Mouse (Mus musculus) limb, embryonic 13.5 days (tissue): Measurements from ENCODE around the gene Gm49384. TPM values are rescaled to one million over a fixed set of nuclear protein-coding genes. Genes with fewer than 3 reads are reported as not detected.
A peak's percentile ranks its signal among the peaks of the same experiment; 100 is the strongest.

Experiments used
- ATAC-seq: fragments of 200-750 bp; cut with Nextera tagmentation; 2 replicates; pipeline ENCODE4 v1.8.0; 2017; ENCODE audit warnings: low read depth, moderate number of reproducible peaks, moderate TSS enrichment; ENCODE audit not compliant: low FRiP score
- H3K27ac ChIP-seq: fragments of 300-500 bp; sonication (generic); 2 replicates; pipeline ENCODE4 v1.5.1; 2015; ENCODE audit warnings: inconsistent platforms, mild to moderate bottlenecking, moderate library complexity
- H3K27me3 ChIP-seq: fragments of 300-500 bp; sonication (generic); 2 replicates; pipeline ENCODE4 v1.6.1; 2015; ENCODE audit warnings: mild to moderate bottlenecking, inconsistent platforms
- H3K36me3 ChIP-seq: fragments of 300-500 bp; sonication (generic); 2 replicates; pipeline ENCODE4 v1.6.1; 2015; ENCODE audit warnings: inconsistent platforms, mild to moderate bottlenecking, moderate library complexity
- H3K4me1 ChIP-seq: fragments of 300-500 bp; sonication (generic); 2 replicates; pipeline ENCODE4 v1.6.1; 2015; ENCODE audit warnings: inconsistent platforms
- H3K4me2 ChIP-seq: fragments of 300-500 bp; sonication (generic); replicated peaks from 2 replicates; pipeline ENCODE4 v1.6.1; 2015; ENCODE audit warnings: inconsistent platforms, mild to moderate bottlenecking, moderate library complexity
- H3K4me3 ChIP-seq: fragments of 300-500 bp; sonication (generic); 2 replicates; pipeline ENCODE4 v1.5.1; 2015; ENCODE audit warnings: moderate library complexity, mild to moderate bottlenecking, inconsistent platforms
- H3K9ac ChIP-seq: fragments of 300-500 bp; sonication (generic); 2 replicates; pipeline ENCODE4 v1.6.1; 2015; ENCODE audit warnings: mild to moderate bottlenecking, inconsistent platforms
- H3K9me3 ChIP-seq: fragments of 300-500 bp; sonication (generic); 2 replicates; pipeline ENCODE4 v1.6.1; 2016; ENCODE audit warnings: inconsistent platforms
- WGBS: fragments of 180-500 bp; shearing (Covaris S2); methylation state at CpG from one replicate; pipeline ENCODE4 v1.1.7; 2015; 5-methylcytosine and 5-hydroxymethylcytosine counted together
- polyA plus RNA-seq: library from polyadenylated mRNA; unstranded; fragments of >200 nt; fragmentation: Nextera tagmentation; extraction: Ambion mirVana; gene quantifications from 2 replicates; pipeline ENCODE4 v1.2.1, GENCODE M21; 2015

Gene Gm49384
- polyA plus RNA-seq, 1 experiment from 2014 or later: 32.1 TPM

DNA sequence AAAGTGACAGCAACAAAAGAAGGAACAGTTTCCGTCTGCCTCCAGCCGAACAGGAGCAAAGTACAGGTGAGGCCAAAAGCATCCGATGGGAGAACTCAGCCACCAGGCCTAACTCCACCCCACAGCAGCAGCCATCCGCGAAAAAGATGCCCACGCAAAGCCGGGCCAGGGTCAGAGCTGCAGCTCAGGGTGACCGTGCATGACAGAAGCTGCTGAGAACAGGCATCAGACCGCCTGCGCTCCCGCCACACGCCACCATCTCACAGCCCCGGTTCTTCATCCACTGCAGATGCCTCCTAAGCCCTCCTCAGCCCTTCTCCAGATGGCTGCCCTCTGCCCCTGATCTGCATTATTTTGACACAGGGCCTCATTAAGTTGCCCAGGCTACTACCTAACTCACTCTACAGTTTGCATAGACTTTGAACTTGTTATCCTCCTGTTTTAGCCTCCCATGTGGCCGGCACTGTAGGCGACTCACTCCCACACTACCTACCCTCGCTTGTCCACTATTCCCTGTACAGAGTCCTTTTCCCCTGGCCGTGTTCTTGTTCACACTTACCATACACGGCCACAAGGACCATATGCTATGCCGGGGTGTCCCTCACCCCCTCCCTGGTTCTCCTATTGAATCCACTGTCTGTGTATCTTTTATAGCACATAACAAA is 16.7 kb upstream of the Gm49384 start:
- Histone ChIP-seq H3K27ac (no peak overlapping the region), H3K9me3 (no peaks in the 10 kb centered on the region), H3K4me2 (no peak overlapping the region), H3K4me1 (no peaks in the 10 kb centered on the region), H3K27me3 (no peaks in the 10 kb centered on the region), H3K4me3 (no peak overlapping the region), H3K9ac (peak overlapping the region; percentile 35; the same call in 1 of the 2 replicates), H3K36me3 (peaks cover 79% of the 10 kb centered on the region)
- no peak for ATAC-seq
- WGBS: 92% methylated on average over 19 of the region's 19 CpGs

DNA sequence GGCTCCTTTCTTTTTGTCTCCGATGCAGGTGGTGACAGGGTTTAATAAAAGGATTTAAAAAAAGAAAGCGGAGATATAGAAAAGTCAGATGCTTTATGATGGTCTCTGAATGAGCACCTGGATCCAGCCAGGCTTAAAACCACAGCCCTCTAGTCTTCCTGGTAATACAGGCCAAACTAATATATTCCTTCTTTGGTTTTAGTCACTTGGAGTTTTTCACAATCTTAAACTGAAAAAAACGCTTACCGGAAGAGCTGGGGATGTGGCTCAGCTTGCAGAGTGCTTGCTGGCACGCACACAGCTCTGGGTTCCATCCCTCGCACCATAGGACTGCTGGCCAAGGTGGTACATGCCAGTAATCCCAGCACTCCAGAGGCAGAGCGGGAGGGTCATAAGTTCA is 12.5 kb upstream of the Gm49384 start:
- Histone ChIP-seq H3K36me3 (peaks cover 87% of the 10 kb centered on the region), H3K4me2 (no peak overlapping the region), H3K27me3 (no peaks in the 10 kb centered on the region), H3K4me3 (no peak overlapping the region), H3K4me1 (no peaks in the 10 kb centered on the region), H3K27ac (no peak overlapping the region), H3K9me3 (no peaks in the 10 kb centered on the region), H3K9ac (no peak overlapping the region)
- ATAC-seq: no peak
- 95% methylated on average over 7 of the region's 7 CpGs for WGBS

DNA sequence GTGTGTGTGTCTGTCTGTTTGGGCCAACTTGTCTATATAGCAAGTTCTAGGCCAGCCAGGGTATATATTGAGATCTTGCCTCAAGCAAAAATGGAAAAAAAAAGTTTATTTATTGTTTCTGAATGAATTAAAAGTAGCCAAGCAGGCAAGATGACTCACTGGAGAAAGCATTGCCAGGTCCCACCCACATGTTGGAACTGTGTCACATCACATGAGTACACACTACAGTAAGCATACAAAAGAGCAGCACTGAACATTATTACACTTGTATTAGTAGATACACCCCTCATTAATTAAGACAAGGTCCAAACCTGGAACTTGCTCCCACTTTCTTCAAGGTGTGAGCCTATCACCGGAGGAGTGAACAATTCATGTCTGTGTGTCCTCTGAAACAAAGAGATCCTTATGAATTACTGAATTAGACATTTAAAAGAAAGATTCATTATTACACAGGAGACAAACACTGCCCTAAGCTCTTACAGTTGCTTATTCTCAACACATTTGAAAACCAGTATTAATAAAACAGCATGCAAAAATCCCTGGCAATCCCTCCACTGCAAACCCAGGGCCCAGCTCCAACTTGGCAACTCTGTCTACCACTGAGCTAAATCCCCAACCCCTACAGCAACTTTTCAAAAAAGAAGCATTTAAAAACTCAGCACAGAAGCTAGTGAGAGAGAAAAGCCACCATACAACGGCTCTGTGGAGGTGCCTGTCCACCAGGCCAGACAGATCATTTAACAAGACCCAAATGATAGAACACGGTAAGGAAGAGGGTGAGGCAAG is 11.1 kb upstream of the Gm49384 start:
- Histone ChIP-seq H3K4me1 (no peaks in the 10 kb centered on the region), H3K36me3 (peaks cover 80% of the 10 kb centered on the region), H3K27me3 (no peaks in the 10 kb centered on the region), H3K9ac (no peak overlapping the region), H3K4me3 (no peak overlapping the region), H3K27ac (no peak overlapping the region), H3K4me2 (no peak overlapping the region), H3K9me3 (no peaks in the 10 kb centered on the region)
- ATAC-seq: no peak
- WGBS: 89% methylated on average over 3 of the region's 3 CpGs

DNA sequence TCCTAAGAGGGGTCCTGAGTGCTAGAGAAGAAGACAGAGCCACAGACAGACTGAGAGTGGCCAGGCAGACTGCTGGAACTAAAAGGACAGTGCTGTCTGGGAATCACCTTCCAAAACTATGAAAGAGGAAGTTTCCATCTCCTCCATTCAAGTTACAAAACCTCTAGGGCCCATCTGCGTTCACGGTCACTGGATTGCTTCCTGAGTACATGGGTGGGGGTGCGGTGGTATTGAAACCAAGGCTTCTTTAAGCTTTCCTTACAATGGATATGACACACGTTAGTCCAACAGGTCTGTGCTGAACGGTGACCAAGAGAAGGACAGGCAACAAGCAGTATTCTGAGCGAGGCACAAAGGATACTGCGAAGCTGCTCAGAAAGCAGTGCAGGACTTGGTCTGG is 10.3 kb upstream of the Gm49384 start:
- Histone ChIP-seq H3K4me3 (no peak overlapping the region), H3K27ac (no peak overlapping the region), H3K9me3 (no peaks in the 10 kb centered on the region), H3K4me1 (no peaks in the 10 kb centered on the region), H3K27me3 (no peaks in the 10 kb centered on the region), H3K4me2 (no peak overlapping the region), H3K9ac (no peak overlapping the region), H3K36me3 (peaks cover 81% of the 10 kb centered on the region)
- ATAC-seq: no peak
- WGBS: 95% methylated on average over 7 of the region's 7 CpGs

DNA sequence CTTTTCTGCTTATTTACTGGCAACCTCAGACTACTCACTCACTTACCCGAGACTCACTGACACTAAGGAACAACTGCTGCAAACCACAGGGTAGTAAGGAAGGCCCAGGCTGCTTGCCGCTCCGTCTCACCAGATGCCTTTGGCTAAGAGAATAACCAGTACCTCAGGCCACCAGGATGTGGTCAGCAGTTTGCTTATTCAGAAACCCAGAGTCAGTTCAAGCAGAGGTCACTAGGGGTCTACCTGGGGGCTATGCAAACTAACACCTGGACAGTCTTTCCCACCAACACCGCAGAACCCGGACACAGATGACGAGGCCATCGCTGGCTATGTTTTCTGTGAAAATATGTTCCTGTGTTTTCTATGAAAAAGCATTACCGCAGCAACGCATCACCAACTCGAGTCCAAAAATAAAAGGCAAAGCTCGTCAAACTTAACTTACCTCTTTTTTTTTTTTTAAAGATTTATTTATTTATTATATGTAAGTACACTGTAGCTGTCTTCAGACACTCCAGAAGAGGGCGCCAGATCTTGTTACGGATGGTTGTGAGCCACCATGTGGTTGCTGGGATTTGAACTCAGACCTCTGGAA is 9.2 kb upstream of the Gm49384 start:
- Histone ChIP-seq H3K9me3 (no peaks in the 10 kb centered on the region), H3K36me3 (peaks cover 79% of the 10 kb centered on the region), H3K4me2 (no peak overlapping the region), H3K27me3 (no peaks in the 10 kb centered on the region), H3K4me1 (no peaks in the 10 kb centered on the region), H3K4me3 (no peak overlapping the region), H3K9ac (no peak overlapping the region), H3K27ac (no peak overlapping the region)
- 94% methylated on average over 13 of the region's 13 CpGs for WGBS
- ATAC-seq: no peak

DNA sequence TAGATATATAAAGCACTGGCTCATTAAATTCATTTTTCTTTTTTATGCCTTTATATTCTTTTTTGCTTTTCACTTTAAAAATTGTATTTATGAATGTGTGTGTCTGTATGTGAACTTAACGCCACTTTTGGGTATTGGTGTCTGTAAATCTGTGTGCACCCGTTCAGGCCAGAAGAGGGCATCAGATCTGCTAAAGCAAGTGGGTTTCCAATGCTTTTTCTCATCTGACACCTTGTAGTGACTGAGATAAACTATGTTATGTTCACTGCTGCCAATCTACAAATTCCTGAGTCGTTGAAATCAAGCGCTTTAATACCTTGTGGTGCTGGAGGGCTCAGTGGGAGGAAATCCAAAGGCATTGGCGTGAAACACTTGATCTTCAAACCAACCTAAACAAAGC is 7.0 kb upstream of the Gm49384 start:
- Histone ChIP-seq H3K4me2 (no peak overlapping the region), H3K27me3 (no peaks in the 10 kb centered on the region), H3K4me3 (no peak overlapping the region), H3K9me3 (no peaks in the 10 kb centered on the region), H3K36me3 (peaks cover 79% of the 10 kb centered on the region), H3K27ac (peak overlapping the region; percentile 44; the same call in 1 of the 2 replicates), H3K4me1 (no peaks in the 10 kb centered on the region), H3K9ac (no peak overlapping the region)
- WGBS: 74% methylated on average over 5 of the region's 5 CpGs
- no peak for ATAC-seq

DNA sequence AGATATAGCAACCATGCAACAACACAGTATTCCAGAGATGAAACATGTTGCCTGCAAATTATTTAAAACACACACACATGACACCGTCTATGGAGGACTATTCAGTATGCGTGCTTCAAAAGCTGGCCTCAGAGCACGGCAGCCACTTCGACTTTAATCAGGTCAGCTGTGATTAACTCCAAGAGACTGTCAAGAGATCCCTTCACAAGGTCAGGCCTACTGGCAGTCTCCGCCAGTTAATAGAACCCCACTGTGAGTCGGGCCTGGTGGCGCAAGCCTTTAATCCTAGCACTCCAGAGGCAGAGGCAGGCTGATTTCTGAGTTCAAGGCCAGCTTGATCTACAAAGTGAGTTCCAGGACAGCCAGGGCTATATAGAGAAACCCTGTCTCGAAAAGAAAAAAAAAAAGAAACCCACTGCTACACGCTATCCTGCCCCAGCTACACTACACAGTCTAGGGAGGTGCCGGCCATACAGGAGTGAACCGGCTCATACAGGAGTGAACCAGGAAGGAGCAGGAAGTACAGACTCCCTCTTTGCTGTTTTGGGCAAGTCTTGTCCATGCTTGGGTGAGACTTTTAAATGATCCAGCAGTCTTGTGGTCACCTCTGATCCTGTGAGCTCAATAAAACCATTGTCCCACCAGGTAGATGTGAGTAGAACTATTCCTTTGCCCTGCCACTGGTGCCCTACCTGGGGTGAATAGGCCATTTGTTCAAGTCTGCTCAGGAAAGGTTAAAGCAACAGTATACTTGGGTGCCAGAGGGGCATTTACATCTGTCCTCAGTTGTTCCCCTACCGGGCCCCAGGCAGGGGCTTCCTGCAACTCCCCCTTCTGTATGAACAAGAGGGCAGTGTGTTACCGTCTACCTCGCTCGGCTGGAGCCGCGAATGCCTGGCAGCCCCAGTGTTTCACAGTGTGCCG is 6.3 kb upstream of the Gm49384 start:
- Histone ChIP-seq H3K4me2 (no peak overlapping the region), H3K36me3 (peaks cover 76% of the 10 kb centered on the region), H3K27ac (peak overlapping the region; percentile 70; the same call in 1 of the 2 replicates), H3K9me3 (no peaks in the 10 kb centered on the region), H3K4me1 (no peaks in the 10 kb centered on the region), H3K9ac (no peak overlapping the region), H3K4me3 (no peak overlapping the region), H3K27me3 (no peaks in the 10 kb centered on the region)
- peak; percentile 86 for ATAC-seq
- WGBS: 81% methylated on average over 18 of the region's 18 CpGs

GRCm38 (mm10) chr12:69208520-69208919 is 4.5 kb upstream of the Gm49384 start:
- Histone ChIP-seq H3K27me3 (no peaks in the 10 kb centered on the region), H3K9me3 (no peaks in the 10 kb centered on the region), H3K4me2 (no peak overlapping the region), H3K4me3 (no peak overlapping the region), H3K36me3 (peaks cover 67% of the 10 kb centered on the region), H3K9ac (no peak overlapping the region), H3K4me1 (no peaks in the 10 kb centered on the region), H3K27ac (no peak overlapping the region)
- ATAC-seq: no peak
- WGBS: 95% methylated on average over 2 of the region's 2 CpGs

- no peak for ATAC-seq
- Histone ChIP-seq H3K4me3 (no peak overlapping the region), H3K4me2 (no peak overlapping the region), H3K9ac (no peak overlapping the region), H3K27ac (no peak overlapping the region), H3K9me3 (no peaks in the 10 kb centered on the region), H3K27me3 (no peaks in the 10 kb centered on the region), H3K36me3 (peaks cover 68% of the 10 kb centered on the region), H3K4me1 (no peaks in the 10 kb centered on the region)
- WGBS: 95% methylated on average over 7 of the region's 7 CpGs
Observed at GRCm38 (mm10) chr12:69207926-69208325, 3.9 kb upstream of the Gm49384 start.

DNA sequence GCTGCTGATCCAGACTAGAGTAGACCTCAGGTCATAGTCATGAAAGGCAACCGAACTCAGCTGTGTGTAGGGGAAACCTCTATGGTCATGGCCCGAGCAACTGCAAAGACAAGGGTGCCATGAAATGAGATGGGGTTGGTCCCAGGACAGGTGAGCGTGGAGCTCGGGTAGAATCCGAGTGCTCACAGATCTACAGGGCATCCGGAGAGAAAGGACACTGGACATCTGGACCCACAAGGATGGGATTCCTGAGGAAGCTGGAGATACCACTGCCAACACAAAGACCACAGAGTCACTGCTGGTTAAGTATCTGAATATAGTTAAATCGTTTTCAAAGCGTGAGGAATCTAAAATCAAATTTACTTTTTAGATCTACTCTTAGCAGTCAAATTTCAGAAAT is 3.3 kb upstream of the Gm49384 start:
- Histone ChIP-seq H3K9ac (no peak overlapping the region), H3K4me3 (no peak overlapping the region), H3K27me3 (no peaks in the 10 kb centered on the region), H3K9me3 (no peaks in the 10 kb centered on the region), H3K36me3 (peaks cover 70% of the 10 kb centered on the region), H3K4me1 (no peaks in the 10 kb centered on the region), H3K4me2 (no peak overlapping the region), H3K27ac (no peak overlapping the region)
- no peak for ATAC-seq
- WGBS: 90% methylated on average over 8 of the region's 8 CpGs

- no peak overlapping the region for H3K27ac ChIP-seq
- H3K9me3 ChIP-seq: no peaks in the 10 kb centered on the region
- H3K4me1 ChIP-seq: peaks cover 21% of the 10 kb centered on the region
- no peak for ATAC-seq
- H3K27me3 ChIP-seq: no peaks in the 10 kb centered on the region
- H3K36me3 ChIP-seq: peaks cover 39% of the 10 kb centered on the region
- H3K9ac ChIP-seq: no peak overlapping the region
- H3K4me2 ChIP-seq: peak overlapping the region; percentile 95
- peak overlapping the region; percentile 96; the same call in 1 of the 2 replicates for H3K4me3 ChIP-seq
Observed at GRCm38 (mm10) chr12:69198985-69199384, 5.1 kb downstream of the Gm49384 start.

GRCm38 (mm10) chr12:69198164-69198535 is 5.9 kb downstream of the Gm49384 start, which contains the start of gene Dnaaf2:
Dnaaf2 (minus strand) TSS chr12:69198429.
- peak within 1 kb of the TSS; percentile 95 for H3K4me2 ChIP-seq
- peak within 1 kb of the TSS; percentile 90 for H3K9ac ChIP-seq
- WGBS: under 1% methylated on average over 18 of the region's 18 CpGs
- no peaks in the 10 kb centered on the region for H3K27me3 ChIP-seq
- H3K36me3 ChIP-seq: peaks cover 34% of the 10 kb centered on the region
- no peaks in the 10 kb centered on the region for H3K9me3 ChIP-seq
- H3K4me3 ChIP-seq: peak within 1 kb of the TSS; percentile 96
- peaks cover 21% of the 10 kb centered on the region for H3K4me1 ChIP-seq
- ATAC-seq: peak; percentile 38
- peak within 1 kb of the TSS; percentile 88 for H3K27ac ChIP-seq
